Mouse (Mus musculus) kidney, postnatal 36 days (tissue): ENCODE results near the gene Gna11.

Source experiments
- DNase-seq, 2 experiments: peaks; one replicate each; pipeline ENCODE4 v3.0.0; 2021 to 2022; ENCODE audit warnings: mixed read lengths in 2 of 2

Gna11 gene

DNA sequence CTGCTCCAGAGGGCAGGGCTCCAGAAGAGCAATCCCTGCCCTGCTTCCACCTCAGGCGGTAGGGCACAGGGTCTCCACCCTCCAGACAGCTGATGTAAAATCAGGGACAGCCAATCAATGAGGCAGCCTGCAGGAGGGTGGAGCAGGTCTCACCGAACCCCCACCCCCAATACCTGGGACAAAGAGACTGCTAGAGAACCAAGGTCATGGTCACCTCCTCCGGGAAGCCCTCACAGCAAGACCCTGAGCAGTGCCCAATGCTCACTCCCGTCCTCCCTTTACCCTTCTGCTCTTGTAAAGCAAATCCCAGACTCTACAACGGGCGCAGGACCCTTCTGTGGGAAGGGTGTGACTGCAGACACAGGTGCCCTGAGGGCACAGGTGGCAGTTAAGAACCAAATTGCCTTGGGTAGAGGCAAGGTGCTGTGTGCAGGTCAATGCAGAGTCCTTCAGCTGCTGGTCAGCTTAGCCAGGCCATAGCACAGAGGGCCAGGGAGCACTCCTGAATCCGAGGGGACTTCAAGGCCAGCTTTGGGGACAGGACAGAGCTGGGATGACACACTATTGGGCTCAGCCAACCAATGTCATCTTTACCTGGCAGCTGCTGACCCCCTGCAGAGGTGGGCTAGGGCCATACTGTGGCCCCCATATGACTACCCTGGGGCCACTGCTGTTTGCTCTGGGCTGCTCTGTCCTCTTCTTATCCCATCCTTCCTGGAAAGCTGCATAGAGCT lies 2.1 kb downstream of the Gna11 start:
- no peak for DNase-seq

- DNase-seq: peak; percentile 80 to 84
Measured at GRCm38 (mm10) chr10:81541803-81542202, 3.2 kb downstream of the Gna11 start.

- no peak for DNase-seq
Measured at GRCm38 (mm10) chr10:81541363-81541762, 3.6 kb downstream of the Gna11 start.

DNA sequence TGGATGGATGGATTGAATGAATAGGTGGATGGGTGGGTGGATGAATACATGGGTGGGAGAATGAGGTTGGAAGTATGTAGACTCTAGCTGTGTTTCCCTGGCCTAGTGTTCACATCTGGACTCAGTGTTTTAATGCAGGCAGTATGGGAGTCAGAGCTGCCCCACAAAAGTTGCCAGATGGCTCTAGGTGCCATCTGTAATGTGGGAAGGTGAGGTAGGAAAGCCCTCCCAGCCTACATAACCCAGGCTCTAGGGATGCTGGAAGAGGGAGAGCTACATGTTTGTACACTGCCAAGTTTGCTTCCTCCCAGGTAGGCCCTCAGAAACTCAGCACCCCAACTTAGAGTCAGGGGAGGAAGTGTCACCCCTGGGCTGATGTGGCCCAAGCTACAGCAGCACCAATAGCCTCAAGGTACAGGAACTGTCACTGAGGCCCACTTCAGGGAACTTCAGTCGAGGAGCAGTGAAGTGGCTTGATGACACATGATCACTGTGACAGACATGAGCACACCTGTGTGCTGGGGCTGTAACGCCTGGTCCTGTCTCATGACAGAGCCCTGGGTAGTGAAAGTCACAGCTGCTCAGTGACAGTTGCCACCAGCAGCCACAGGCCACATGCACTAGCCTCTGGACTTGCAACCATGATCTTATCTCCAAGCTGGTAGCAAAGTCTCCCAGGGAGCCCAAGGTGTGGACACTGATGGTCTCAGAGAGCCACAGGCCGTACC lies 6.5 kb downstream of the Gna11 start:
- no peak for DNase-seq

DNA sequence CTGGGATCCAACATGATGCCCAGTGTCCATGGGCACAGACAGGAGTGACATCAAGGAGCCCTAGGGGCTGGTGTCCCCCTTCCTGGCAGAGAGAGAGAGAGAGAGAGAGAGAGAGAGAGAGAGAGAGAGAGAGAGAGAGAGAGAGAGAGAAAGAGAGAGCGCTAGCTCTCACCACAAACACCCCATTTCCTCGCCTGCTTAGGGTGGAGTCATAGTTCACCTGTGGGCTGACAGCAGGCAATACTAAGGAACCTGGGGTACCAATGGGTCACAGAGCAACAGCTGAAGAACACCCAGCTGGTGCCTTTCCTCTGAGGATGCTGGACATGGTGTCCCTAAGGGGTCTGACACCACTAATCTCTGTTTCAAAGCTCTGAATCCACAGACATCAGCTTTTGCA lies 7.6 kb downstream of the Gna11 start:
- DNase-seq: no peak

DNA sequence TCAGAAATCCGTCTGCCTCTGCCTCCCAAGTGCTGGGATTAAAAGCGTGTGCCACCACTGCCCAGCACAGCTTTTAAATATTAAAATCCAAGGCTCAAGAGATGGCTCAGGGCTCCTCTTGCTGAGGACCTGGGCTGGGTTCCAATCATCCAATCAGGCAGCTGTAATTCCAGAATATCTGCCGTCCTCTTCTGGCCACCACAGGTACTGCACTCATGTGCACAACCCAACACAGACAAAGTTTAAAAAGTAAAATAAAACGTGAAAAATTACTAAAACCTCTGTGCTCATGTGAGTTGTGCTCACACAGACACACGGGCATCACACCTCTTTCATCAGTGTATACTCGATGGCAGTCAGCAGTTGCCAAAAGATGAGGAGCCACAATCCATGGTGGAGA lies 8.3 kb downstream of the Gna11 start:
- DNase-seq: peak in 1 of 2 experiments; percentile 57

GRCm38 (mm10) chr10:81534826-81535225 lies 10.2 kb downstream of the Gna11 start:
- no peak for DNase-seq

- DNase-seq: peak; percentile 78 to 94
Measured at GRCm38 (mm10) chr10:81526779-81527178, 18.2 kb downstream of the Gna11 start.

- DNase-seq: no peak
Measured at GRCm38 (mm10) chr10:81525017-81525694, 19.8 kb downstream of the Gna11 start.

GRCm38 (mm10) chr10:81524051-81524605 lies 20.9 kb downstream of the Gna11 start, which contains the start of gene Gna15:
Gene Gna15, minus strand, starts transcription at chr10:81524225.
- DNase-seq: no peak

GRCm38 (mm10) chr10:81523570-81523969 lies 21.4 kb downstream of the Gna11 start:
- DNase-seq: no peak

- DNase-seq: no peak
Measured at GRCm38 (mm10) chr10:81523142-81523541, 21.8 kb downstream of the Gna11 start.

DNA sequence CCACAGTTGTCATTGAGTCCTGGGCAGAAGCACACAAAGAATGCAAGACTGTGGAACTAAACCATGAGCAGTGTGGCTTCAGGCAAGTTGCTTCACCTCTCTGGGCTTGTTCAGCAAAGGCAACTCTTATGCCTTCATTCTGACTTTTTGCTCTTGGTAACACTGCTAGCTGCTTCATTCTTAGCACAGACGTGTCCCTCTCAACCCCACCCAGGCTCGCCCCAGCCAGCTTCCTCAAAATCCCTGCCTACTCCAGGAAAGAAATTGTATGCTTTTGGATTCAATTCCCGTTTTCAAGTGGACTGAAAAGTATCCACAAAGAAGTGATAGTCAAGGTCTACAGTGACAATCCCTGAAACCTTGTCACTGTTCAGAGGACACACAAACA lies 25.0 kb downstream of the Gna11 start:
- DNase-seq: no peak

DNA sequence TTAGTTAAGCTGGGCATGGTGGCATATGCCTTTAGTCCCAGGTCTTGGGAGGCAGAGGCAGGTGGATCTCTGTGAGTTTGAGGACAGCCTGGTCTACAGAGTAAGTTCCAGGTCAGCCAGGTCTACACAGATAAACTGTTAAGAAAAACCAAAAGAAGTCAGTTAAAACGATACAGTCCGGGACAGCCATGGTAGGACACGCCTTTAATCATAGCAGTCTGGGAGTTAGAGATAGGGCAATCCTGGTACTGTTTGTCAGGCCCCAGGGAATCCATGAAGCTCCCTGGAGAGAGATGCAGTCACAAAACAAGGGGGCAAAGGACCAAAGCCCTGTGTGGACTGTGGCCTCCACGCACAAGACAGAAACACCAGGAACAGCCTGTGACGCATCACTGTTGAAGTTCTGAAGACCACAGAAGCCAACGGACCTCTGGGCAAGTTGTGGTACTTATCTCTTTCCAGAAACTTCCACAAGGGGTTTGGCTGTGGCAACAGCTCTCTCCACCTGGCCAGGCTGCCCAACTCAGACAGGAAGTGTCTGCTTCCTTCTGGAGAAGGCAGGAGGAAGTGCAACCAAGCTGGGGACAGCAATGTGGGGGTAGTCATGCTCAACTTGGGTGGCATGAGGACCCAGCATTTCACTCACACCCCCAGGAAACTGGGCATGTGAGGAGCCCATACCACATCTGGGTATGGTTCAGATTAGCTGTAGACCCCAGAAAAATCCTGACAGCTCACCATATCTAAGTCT lies 25.6 kb downstream of the Gna11 start:
- no peak for DNase-seq

DNA sequence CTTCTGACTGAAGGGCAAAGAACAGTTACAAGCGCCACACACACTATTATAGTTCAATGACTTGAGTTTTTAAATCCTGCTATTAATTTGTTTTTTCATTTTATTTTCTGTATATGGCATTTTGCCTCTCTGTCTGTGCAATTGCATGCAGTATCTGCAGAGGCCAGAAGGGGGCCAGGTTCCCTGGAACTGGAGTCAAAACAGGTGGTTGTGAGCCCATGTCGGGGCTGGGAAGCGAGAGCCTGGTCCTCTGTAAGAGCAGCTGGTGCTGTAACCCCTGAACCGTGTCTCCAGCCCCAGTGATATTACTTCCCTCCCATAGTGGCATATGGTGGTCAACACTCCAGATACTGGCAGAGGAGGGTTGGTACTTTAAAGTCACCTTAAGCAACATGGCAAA lies 26.4 kb downstream of the Gna11 start:
- peak; percentile 78 to 90 for DNase-seq

DNA sequence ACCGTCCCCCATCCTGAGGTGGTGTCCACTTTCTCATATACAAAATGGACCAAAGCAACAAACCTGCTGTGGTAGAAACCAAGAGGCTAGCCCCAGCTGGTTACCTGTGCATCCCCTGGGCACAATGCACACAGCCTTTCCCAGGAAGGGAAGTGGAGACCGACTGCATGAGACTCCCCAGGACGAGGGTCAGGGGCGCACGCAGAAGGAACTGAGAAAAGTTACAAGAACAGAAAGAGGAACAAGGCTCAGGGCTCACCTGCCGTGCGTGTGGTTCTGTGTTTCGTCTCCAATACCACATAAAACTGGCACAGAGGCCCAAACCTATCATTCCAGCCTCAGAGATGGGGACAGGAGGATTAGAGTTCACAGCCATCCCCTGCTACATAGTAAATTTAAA lies 27.8 kb downstream of the Gna11 start:
- DNase-seq: no peak

DNA sequence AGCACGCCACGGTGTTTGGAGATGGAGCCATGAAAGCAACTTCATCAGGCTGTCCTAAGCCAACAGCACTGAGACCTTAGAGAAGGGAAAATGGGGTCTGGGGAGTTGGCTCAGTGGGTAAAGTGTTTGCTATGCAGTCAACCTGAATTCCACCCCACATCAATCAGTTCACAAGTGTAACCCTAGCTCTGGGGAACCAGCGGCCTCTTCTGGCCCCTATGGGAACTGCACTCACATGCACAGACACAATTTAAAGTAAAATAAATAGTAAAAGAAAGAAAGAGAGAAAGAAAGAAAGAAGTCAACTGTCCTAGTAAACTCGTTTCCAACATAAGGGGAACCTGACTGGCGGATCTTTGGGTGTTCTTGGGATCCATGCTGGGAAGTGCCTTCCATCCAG lies 31.2 kb downstream of the Gna11 start:
- no peak for DNase-seq

- no peak for DNase-seq
Measured at GRCm38 (mm10) chr10:81510246-81510810, 34.7 kb downstream of the Gna11 start.

- no peak for DNase-seq
Measured at GRCm38 (mm10) chr10:81507691-81508489, 37.1 kb downstream of the Gna11 start.

DNA sequence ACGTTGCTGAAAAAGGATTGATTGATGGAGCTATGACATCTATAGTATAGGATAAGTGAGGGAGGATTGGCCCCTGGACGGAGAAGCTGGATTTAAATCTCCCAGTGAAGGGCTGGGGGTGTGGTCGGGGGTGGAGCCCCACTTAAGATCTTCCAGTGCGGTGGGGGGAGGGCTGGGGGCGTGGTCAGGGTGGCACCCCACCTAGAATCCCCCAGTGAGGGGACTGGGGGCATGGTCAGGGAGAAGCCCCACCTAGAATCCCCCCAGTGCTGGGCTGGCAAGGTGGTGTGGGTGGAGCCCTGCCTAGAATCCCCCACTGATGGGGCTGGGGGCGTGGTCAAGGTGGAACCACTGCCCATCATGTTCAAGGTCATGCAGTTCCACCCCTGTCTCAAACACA lies 37.9 kb downstream of the Gna11 start:
- DNase-seq: no peak

- DNase-seq: no peak
Measured at GRCm38 (mm10) chr10:81505016-81505664, 39.9 kb downstream of the Gna11 start.
